In genomic region chr9:108662660-108663059, GRCm38 (mm10) we compare ENCODE assay signal across 8 mouse cellular contexts. TPM values are rescaled to one million over a fixed set of nuclear protein-coding genes. Genes with fewer than 3 reads are reported as not detected.
A peak's percentile ranks its signal among the peaks of the same experiment; 100 is the strongest.
DNase-seq lines count a peak whose midpoint lies in the region; ATAC-seq and TF ChIP-seq lines count a peak whose summit lies in the region.

No protein-coding gene starts in this region.

- H3K27ac ChIP-seq in left cerebral cortex, adult 2 months = no peak overlapping the region
- H3K27ac ChIP-seq in embryonic facial prominence, embryonic 15.5 days (replicated peaks) = no peak overlapping the region
- H3K27ac ChIP-seq in intestine, embryonic 15.5 days = peak overlapping the region; percentile 56; the same call in 1 of the 2 replicates

- H3K4me1 ChIP-seq in embryonic facial prominence, embryonic 15.5 days = peaks cover 5% of the 10 kb centered on the region; the same call in 1 of the 2 replicates
- H3K4me1 ChIP-seq in intestine, embryonic 15.5 days (replicated peaks) = peaks cover 6% of the 10 kb centered on the region; the same call in 1 of the 2 replicates

- no peaks in the 10 kb centered on the region for H3K79me2 ChIP-seq in myocyte (ENCODE audit: control insufficient read depth, insufficient read depth)

- no peak for ATAC-seq in embryonic facial prominence, embryonic 15.5 days (ENCODE audit: insufficient number of reproducible peaks, low FRiP score, low TSS enrichment, low read depth)
- ATAC-seq in intestine, embryonic 15.5 days = peak; percentile 50

- WGBS in embryonic facial prominence, embryonic 15.5 days = 44% methylated on average over 6 of the region's 6 CpGs
- WGBS in intestine, embryonic 15.5 days = 29% methylated on average over 6 of the region's 6 CpGs

- no peak for DNase-seq in left cerebral cortex, adult 2 months (ENCODE audit: extremely low spot score in 1 of 2, low spot score in 2 of 2)
- DNase-seq in left cerebral cortex, postnatal 4 days = no peak
- DNase-seq in gastrocnemius, postnatal 10 days = no peak
- DNase-seq in urinary bladder, postnatal 10 days (ENCODE audit: low spot score) = no peak
- DNase-seq in right cerebral cortex, postnatal 10 days (ENCODE audit: low spot score in 2 of 2) = no peak

- H3K36me3 ChIP-seq in embryonic facial prominence, embryonic 15.5 days = peaks cover 3% of the 10 kb centered on the region; the same call in 1 of the 2 replicates
- H3K36me3 ChIP-seq in intestine, embryonic 15.5 days = no peaks in the 10 kb centered on the region
- H3K36me3 ChIP-seq in myocyte (ENCODE audit: control insufficient read depth, insufficient read depth) = no peaks in the 10 kb centered on the region

- no peak overlapping the region for H3ac ChIP-seq in myocyte (ENCODE audit: control insufficient read depth, insufficient read length)

- intact Hi-C loops in left cerebral cortex, adult 2 months (cut with DNase I) = no loop called here
- intact Hi-C loops in left cerebral cortex, postnatal 4 days (cut with DNase I) = no loop called here

- peak overlapping the region; percentile 42; the same call in 1 of the 2 replicates for H3K9ac ChIP-seq in embryonic facial prominence, embryonic 15.5 days
- peak overlapping the region; percentile 59 for H3K9ac ChIP-seq in intestine, embryonic 15.5 days

- peak overlapping the region; percentile 62 for H3K4me3 ChIP-seq in left cerebral cortex, adult 2 months
- H3K4me3 ChIP-seq in embryonic facial prominence, embryonic 15.5 days (replicated peaks) = peak overlapping the region; percentile 71
- peak overlapping the region; percentile 69 for H3K4me3 ChIP-seq in intestine, embryonic 15.5 days (replicated peaks)
- peak overlapping the region; percentile 38 for H3K4me3 ChIP-seq in myocyte

- H3K9me3 ChIP-seq in embryonic facial prominence, embryonic 15.5 days (replicated peaks) = no peaks in the 10 kb centered on the region
- no peaks in the 10 kb centered on the region for H3K9me3 ChIP-seq in intestine, embryonic 15.5 days

- no peaks in the 10 kb centered on the region for H3K27me3 ChIP-seq in embryonic facial prominence, embryonic 15.5 days
- no peaks in the 10 kb centered on the region for H3K27me3 ChIP-seq in intestine, embryonic 15.5 days (replicated peaks)
- no peaks in the 10 kb centered on the region for H3K27me3 ChIP-seq in myocyte (ENCODE audit: control insufficient read depth, insufficient read depth, insufficient read length)

- H3K4me2 ChIP-seq in embryonic facial prominence, embryonic 15.5 days (replicated peaks) = peak overlapping the region; percentile 65
- peak overlapping the region; percentile 72 for H3K4me2 ChIP-seq in intestine, embryonic 15.5 days (replicated peaks)
- peak overlapping the region; percentile 86 for H3K4me2 ChIP-seq in myocyte (ENCODE audit: low read depth)

- no peak for TF ChIP-seq CTCF in left cerebral cortex, adult 2 months (IDR thresholded peaks at IDR 0.05)

- no peak for TF ChIP-seq POLR2A in myocyte (IDR thresholded peaks at IDR 0.05; ENCODE audit: insufficient read length, low read depth)

TF ChIP-seq in myocyte, 11 proteins besides CTCF, POLR2A, EP300 and RAD21:
- no peak for TF ChIP-seq SRF (IDR thresholded peaks at IDR 0.05; ENCODE audit: control insufficient read depth, insufficient read length, low read depth)
- TF ChIP-seq MYOD1 (IDR thresholded peaks at IDR 0.05; ENCODE audit: control insufficient read depth in 1 of 3, insufficient read length in 2 of 3, low read depth in 2 of 3) = no peak
- TF ChIP-seq MAX (IDR thresholded peaks at IDR 0.05; ENCODE audit: low read depth) = no peak
- TF ChIP-seq REST (IDR thresholded peaks at IDR 0.05; ENCODE audit: insufficient read depth, insufficient read length) = no peak
- no peak for TF ChIP-seq POLR2AphosphoS2 (IDR thresholded peaks at IDR 0.05; ENCODE audit: insufficient read length, low read depth)
- no peak for TF ChIP-seq TCF3 (IDR thresholded peaks at IDR 0.05; ENCODE audit: insufficient read length, low read depth)
- TF ChIP-seq E2F4 (IDR thresholded peaks at IDR 0.05; ENCODE audit: insufficient read depth) = no peak
- TF ChIP-seq TCF12 (IDR thresholded peaks at IDR 0.05; ENCODE audit: insufficient read depth, poor library complexity, severe bottlenecking) = no peak
- no peak for TF ChIP-seq CEBPB (IDR thresholded peaks at IDR 0.05; ENCODE audit: insufficient read depth, poor library complexity, severe bottlenecking)
TF ChIP-seq in myocyte: peak in this region for 0.

RNA-seq across cellular contexts. Expression of gene Slc25a20, which starts 0.8 kb away (rescaled TPM):
- 10 to 100 TPM; 11.5 to 12.3 TPM for total RNA-seq in left cerebral cortex, adult 2 months (2021)
- total RNA-seq in left cerebral cortex, postnatal 4 days (2021) = 10 to 100 TPM; 17.9 to 18.9 TPM
- 36.5 and 37.7 TPM in 2 replicates for polyA plus RNA-seq in embryonic facial prominence, embryonic 15.5 days (2015; fragmentation: Nextera tagmentation; extraction: Ambion mirVana)
- 77.1 and 83.3 TPM in 2 replicates for polyA plus RNA-seq in intestine, embryonic 15.5 days (2015; fragmentation: Nextera tagmentation; extraction: Ambion mirVana)
- polyA plus RNA-seq in myocyte (2012; fragmentation: generic; extraction: Trizol) = 27.7 TPM
- total RNA-seq in gastrocnemius, postnatal 10 days (2021) = 10 to 100 TPM; 63.7 to 69.4 TPM

RNA-seq across cellular contexts. Expression of gene Arih2, which starts 13.5 kb away (rescaled TPM):
- 10 to 100 TPM; 51.7 to 53.8 TPM for total RNA-seq in left cerebral cortex, adult 2 months (2021)
- 10 to 100 TPM; 58.3 to 59.6 TPM for total RNA-seq in left cerebral cortex, postnatal 4 days (2021)
- 46.9 and 49.5 TPM in 2 replicates for polyA plus RNA-seq in embryonic facial prominence, embryonic 15.5 days (2015; fragmentation: Nextera tagmentation; extraction: Ambion mirVana)
- 41.0 and 46.4 TPM in 2 replicates for polyA plus RNA-seq in intestine, embryonic 15.5 days (2015; fragmentation: Nextera tagmentation; extraction: Ambion mirVana)
- 51.1 TPM for polyA plus RNA-seq in myocyte (2012; fragmentation: generic; extraction: Trizol)
- total RNA-seq in gastrocnemius, postnatal 10 days (2021) = 10 to 100 TPM; 62.5 to 67.0 TPM

RNA-seq across cellular contexts. Expression of gene Prkar2a, which starts 26.5 kb away (rescaled TPM):
- 10 to 100 TPM; 47.0 to 48.3 TPM for total RNA-seq in left cerebral cortex, adult 2 months (2021)
- total RNA-seq in left cerebral cortex, postnatal 4 days (2021) = 10 to 100 TPM; 78.5 to 78.7 TPM
- polyA plus RNA-seq in embryonic facial prominence, embryonic 15.5 days (2015; fragmentation: Nextera tagmentation; extraction: Ambion mirVana) = 29.0 and 30.7 TPM in 2 replicates
- 51.9 and 55.0 TPM in 2 replicates for polyA plus RNA-seq in intestine, embryonic 15.5 days (2015; fragmentation: Nextera tagmentation; extraction: Ambion mirVana)
- 21.5 TPM for polyA plus RNA-seq in myocyte (2012; fragmentation: generic; extraction: Trizol)
- total RNA-seq in gastrocnemius, postnatal 10 days (2021) = 100 to 1,000 TPM; 113 TPM
